Mouse (Mus musculus): ENCODE measurements around the gene Slc35d2.

Gene Slc35d2

DNA sequence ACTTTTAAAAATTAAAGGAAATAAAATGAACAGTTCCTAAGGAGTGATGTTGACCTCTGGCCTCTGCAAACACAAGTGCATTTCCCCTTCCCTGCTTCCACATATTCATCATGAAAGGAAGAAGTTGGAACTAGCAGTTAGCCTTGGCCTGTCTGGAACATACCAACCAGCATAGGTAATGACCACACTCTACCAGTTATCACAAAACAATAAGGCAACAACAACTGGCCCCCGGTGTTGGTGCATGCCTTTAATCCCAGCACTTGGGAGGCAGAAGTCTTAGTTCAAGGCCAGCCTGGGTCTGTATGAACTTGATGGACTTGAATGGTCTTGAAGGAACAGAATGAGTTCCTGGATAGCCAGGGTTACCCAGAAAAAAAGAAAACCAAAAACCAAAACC is 18.7 kb downstream of the Slc35d2 start:
- DNase-seq (ENCODE audit: low spot score in 2 of 2), result no peak

DNA sequence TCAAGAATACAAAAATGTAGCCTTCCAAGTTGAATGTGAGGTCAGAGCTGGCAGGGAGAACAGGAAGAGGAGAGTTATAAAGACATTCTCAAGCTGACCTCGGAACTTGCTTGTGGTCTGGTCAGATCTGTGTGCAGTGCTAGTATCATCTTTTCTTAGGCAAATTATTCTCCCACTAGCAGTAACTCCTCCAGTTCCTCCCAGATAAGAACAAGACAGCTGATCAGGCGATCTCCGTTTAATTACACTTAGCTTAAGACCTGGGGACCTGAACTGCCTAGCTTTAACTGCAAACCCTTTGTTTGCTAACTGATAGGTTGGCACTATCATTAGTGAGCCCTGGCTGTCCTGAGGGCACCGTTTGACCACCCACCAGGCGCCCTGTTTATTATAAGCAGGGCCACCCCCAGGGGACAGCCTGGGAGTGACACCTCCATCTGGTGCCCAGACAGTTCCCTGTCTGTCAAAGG is 20.8 kb downstream of the Slc35d2 start:
- DNase-seq (ENCODE audit: low spot score in 2 of 2), result no peak

DNA sequence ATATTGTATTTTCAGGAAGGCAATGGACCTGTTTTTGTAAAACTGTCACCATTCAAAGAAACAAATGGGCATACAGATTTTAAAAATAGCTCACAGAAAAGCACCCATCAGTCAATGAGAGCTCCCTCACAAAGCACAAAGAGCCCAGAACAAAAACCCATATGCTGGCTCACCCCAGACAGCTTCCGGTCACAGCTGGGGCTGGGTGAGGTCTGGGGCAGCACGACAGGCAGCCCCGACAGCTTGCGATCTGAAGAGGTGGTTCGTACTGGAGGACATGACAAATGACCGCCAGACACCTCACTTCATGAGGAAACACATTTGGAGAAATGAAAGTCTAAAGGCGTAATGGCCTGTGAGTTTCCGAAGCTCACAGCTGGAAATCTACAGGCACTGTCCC is 21.6 kb downstream of the Slc35d2 start:
- DNase-seq (ENCODE audit: low spot score in 2 of 2), result no peak

- no peak for DNase-seq (ENCODE audit: low spot score in 2 of 2)
Observed at GRCm38 (mm10) chr13:64107105-64107504, 22.1 kb downstream of the Slc35d2 start.

DNA sequence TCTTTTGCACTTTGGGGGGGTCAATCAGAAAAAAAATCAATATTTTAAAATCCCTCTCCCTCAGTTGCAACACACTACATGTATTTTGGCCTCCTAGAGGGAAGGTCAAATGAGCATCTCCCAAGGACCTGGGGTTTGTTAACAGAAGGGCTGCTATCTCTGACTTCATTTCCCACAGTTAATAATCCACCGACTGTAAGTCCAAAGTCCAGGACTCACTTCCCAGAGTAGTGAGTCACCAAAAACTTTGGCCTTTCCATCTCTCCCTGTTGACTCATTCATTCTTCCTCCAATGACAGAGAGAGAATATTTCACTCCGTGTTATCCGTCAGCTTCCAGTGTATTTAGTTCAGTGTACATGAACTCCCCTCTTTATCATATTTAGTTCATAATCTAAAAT is 23.5 kb downstream of the Slc35d2 start:
- no peak for DNase-seq (ENCODE audit: low spot score in 2 of 2)

GRCm38 (mm10) chr13:64100186-64100585 is 29.0 kb downstream of the Slc35d2 start:
- peak in 1 of 2 experiments; percentile 21 for DNase-seq (ENCODE audit: low spot score in 2 of 2)

GRCm38 (mm10) chr13:64098992-64099391 is 30.2 kb downstream of the Slc35d2 start:
- peak in 1 of 2 experiments; percentile 6 for DNase-seq (ENCODE audit: low spot score in 2 of 2)

GRCm38 (mm10) chr13:64093341-64093740 is 35.8 kb downstream of the Slc35d2 start:
- peak in 1 of 2 experiments; percentile 24 for DNase-seq (ENCODE audit: low spot score in 2 of 2)

GRCm38 (mm10) chr13:64092752-64093151 is 36.4 kb downstream of the Slc35d2 start:
- DNase-seq (ENCODE audit: low spot score in 2 of 2), result no peak

DNA sequence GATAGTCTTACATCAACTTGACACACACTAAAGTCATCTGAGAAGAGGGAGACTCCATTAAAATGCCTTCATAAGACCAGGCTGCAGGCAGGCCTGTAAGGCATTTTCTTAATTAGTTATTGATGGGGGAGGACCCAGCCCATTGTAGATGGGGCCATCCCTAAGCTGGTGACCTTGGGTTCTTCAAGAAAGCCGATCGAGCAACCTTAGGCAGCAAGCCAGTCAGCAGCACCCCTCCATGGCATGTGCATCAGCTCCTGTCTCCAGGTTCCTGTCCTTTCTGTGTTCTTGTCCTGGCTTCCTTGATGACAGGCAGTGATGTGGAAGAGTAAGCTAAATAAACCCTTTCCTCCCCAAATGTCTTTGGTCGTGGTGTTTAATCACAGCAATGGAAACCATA is 37.0 kb downstream of the Slc35d2 start:
- DNase-seq (ENCODE audit: low spot score in 2 of 2), result no peak

DNA sequence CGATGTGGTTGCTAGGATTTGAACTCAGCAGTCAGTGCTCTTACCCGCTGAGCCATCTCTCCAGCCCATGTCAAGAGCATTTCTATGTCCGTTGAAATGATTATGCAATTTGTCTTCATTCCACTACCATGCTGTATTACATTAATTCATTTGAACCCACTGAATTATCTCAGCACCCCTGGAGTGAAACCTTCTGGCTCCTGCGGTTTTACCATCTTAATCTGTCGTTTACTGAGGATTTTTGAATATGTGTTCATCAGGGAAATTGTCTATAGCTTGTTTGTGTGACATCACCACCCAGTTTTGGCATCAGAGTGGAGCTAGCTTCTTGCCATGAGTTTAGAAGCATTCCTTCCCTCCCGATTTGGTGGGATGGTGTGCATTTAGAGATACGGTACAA is 38.2 kb downstream of the Slc35d2 start:
- DNase-seq (ENCODE audit: low spot score in 2 of 2), result no peak

- DNase-seq (ENCODE audit: low spot score in 2 of 2), result no peak
Observed at GRCm38 (mm10) chr13:64090278-64090677, 38.9 kb downstream of the Slc35d2 start.

DNA sequence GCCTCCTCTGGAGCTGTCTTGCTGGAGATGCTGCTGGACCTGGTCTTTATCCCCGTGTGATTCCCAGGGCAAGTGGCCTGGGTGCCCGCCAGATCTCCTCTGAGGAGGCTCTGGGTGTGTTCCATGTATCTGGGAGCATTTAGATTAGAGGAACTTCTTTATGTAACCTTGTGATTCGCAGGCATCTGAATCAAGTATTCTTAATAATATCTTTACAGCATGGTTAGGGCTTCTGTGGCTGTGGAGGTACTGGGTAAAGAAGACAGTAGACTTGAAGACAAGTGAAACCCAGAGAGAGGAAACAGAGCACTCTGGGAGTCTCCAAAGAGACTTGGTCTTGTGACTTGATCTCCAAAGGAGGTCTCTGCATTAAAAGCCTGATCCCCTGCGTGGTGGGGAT is 40.0 kb downstream of the Slc35d2 start, which contains the start of gene Hsd17b3:
Gene Hsd17b3, minus strand, starts transcription at position 101 of the 400 bp plus-strand sequence.
- DNase-seq (ENCODE audit: low spot score in 2 of 2), result no peak

DNA sequence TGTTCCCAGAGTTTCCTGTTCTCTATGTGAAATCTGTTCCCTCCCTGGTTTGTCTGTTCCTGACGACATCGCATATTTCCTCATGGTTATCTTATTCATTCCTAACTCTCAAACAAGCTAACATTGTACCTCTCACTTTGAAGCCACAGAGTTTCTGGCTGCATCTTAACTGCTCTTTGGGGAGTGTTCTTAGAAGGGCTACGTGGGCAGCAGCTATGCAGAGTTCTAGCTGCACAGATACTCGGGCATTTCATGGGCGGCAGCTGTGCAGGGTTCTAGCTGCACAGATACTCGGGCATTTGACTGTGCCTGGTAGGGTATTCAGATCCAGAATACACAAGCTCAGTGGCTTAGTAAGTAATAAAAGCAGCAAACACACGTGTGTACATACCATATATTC is 41.1 kb downstream of the Slc35d2 start:
- DNase-seq (ENCODE audit: low spot score in 2 of 2), result no peak

DNA sequence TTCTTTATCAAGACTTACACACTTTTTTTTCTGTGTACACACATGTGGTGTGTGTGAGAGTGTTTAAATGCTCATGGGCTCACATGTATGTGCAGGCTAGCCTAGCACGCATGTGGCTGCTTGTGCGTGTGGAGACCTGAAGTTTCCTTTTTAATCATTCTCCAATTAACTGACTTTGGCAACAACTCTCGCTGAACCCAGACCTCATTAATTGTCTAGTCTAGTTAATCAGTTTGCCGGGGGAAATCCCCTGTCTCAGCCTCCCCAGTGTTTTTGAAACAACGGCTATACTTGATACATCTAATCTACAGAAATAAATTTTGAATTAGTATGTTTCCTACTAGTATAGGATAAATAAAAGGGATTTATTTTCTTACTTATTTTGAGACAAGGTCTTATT is 43.1 kb downstream of the Slc35d2 start:
- DNase-seq (ENCODE audit: low spot score in 2 of 2), result no peak

- DNase-seq (ENCODE audit: low spot score in 2 of 2), result no peak
Observed at GRCm38 (mm10) chr13:64083331-64083730, 45.8 kb downstream of the Slc35d2 start.

GRCm38 (mm10) chr13:64081012-64081919 is 47.9 kb downstream of the Slc35d2 start:
- no peak for DNase-seq (ENCODE audit: low spot score in 2 of 2)

GRCm38 (mm10) chr13:64077591-64077990 is 51.6 kb downstream of the Slc35d2 start:
- no peak for DNase-seq (ENCODE audit: low spot score in 2 of 2)

DNA sequence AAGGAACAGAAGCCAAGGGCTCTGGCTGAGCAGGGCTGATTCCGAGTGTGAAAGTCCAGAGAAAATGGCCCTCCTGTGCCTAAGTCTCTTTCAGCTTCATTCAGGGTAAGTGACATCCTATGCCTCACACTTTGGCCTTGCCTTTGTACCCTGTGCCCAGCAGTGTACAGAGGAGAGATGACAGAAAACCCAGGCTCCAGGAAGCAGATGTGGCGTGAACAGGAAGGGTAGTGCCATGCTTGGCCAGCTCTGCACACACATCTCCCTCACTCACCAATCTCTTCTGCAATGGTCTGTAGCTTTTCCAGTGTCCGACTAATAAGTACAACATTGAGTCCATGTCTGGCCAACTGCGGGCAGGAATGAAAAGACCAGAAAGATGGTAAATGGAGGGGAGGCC is 53.1 kb downstream of the Slc35d2 start:
- DNase-seq (ENCODE audit: low spot score in 2 of 2), result no peak

DNA sequence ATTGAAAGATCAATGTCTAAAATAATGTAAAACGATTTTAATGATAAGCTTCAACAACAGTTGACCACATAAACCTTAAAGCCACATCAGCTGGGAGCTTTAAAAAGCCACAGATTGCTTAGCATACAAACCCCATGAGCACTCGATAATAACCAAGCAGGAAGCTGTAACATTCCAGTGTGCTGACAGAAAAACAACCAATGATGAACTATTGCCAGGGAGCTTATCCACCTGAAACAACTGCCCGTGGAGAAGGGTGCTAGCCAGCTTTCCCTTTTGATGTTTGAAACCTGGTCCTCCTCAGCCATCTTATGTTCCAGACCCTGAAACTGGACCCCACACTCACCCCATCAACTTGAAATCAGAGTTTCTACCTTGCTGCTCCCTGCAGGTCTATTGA is 62.5 kb downstream of the Slc35d2 start:
- DNase-seq (ENCODE audit: low spot score in 2 of 2), result no peak

- DNase-seq (ENCODE audit: low spot score in 2 of 2), result no peak
Observed at GRCm38 (mm10) chr13:64064276-64064675, 64.9 kb downstream of the Slc35d2 start.

DNA sequence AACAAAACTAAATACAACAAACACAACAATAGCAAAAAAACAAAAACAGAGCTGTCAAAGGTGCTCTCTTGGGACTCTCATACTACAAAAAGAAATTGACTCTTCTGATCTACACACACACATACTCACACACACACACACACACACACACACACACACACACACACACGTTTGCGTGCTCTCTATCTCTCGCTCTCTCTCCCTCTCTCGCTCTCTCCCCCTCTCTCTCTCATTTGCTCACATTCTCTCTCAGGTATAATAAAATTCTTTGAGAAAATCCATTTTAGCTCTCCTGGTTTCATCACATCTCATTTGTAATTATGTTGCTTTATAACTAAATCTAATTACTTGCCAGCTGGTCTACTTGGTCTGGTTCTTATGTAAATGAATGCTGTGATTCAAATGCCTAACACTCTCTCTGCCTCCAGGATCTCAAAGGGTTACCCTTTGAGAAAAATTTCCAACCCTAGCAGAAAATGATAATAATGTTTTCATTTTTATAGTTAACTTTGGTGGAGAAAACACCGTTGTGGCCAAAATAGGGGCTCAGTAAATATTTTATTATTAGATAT is 68.1 kb downstream of the Slc35d2 start:
- no peak for DNase-seq (ENCODE audit: low spot score in 2 of 2)

DNA sequence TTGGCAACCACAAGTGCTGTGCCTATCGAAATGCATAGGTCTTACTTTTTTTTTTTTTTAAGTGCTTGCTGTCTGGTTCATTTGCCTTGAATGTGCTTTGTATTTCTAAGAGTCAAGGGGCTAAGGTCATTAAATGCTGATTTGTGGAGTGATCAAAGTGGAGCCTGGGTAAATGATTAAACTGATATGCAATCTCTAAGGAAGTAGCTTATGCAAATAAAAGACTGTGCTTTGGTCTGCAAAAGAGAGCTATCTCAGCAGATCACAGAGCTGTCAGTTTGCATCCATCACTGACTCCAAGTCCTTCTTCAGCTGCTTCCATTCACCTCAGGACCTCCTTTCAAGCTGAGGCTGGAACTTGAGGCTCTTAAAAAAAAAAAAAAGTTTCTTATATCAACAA is 75.2 kb downstream of the Slc35d2 start:
- DNase-seq (ENCODE audit: low spot score in 2 of 2), result no peak

Data from spleen, postnatal 36 days (tissue).